Mouse (Mus musculus) hindbrain, embryonic 12.5 days (tissue): ENCODE data around the gene Ctcf. TPM values are rescaled to one million over a fixed set of nuclear protein-coding genes. Genes with fewer than 3 reads are reported as not detected.

Experiments
- ATAC-seq: fragments of 200-750 bp; cut with Nextera tagmentation; 2 replicates; pipeline ENCODE4 v1.8.0; 2017; ENCODE audit warnings: moderate TSS enrichment; ENCODE audit not compliant: low FRiP score
- H3K27ac ChIP-seq: fragments of 300-500 bp; sonication (generic); 2 replicates; pipeline ENCODE4 v1.5.1; 2016; ENCODE audit warnings: mild to moderate bottlenecking
- H3K27me3 ChIP-seq: fragments of 300-500 bp; sonication (generic); 2 replicates; pipeline ENCODE4 v1.6.1; 2016; ENCODE audit warnings: mild to moderate bottlenecking
- H3K36me3 ChIP-seq: fragments of 300-500 bp; sonication (generic); 2 replicates; pipeline ENCODE4 v1.6.1; 2016; ENCODE audit warnings: mild to moderate bottlenecking
- H3K4me1 ChIP-seq: fragments of 300-500 bp; sonication (generic); 2 replicates; pipeline ENCODE4 v1.6.1; 2016
- H3K4me2 ChIP-seq: fragments of 300-500 bp; sonication (generic); replicated peaks from 2 replicates; pipeline ENCODE4 v1.6.1; 2016; ENCODE audit warnings: mild to moderate bottlenecking
- H3K4me3 ChIP-seq: fragments of 300-500 bp; sonication (generic); 2 replicates; pipeline ENCODE4 v1.5.1; 2016; ENCODE audit warnings: mild to moderate bottlenecking
- H3K9ac ChIP-seq: fragments of 300-500 bp; sonication (generic); 2 replicates; pipeline ENCODE4 v1.6.1; 2016; ENCODE audit warnings: mild to moderate bottlenecking, moderate library complexity
- H3K9me3 ChIP-seq: fragments of 300-500 bp; sonication (generic); replicated peaks from 2 replicates; pipeline ENCODE4 v1.6.1; 2016; ENCODE audit warnings: mild to moderate bottlenecking
- WGBS: fragments of 180-500 bp; shearing (Covaris S2); methylation state at CpG from one replicate; pipeline ENCODE4 v1.1.7; 2016; 5-methylcytosine and 5-hydroxymethylcytosine counted together
- polyA plus RNA-seq: library from polyadenylated mRNA; unstranded; fragments of >200 nt; fragmentation: Nextera tagmentation; extraction: Ambion mirVana; gene quantifications from 2 replicates; pipeline ENCODE4 v1.2.1, GENCODE M21; 2016

The Ctcf gene
- polyA plus RNA-seq, 1 experiment from 2014 or later: 139 TPM

DNA sequence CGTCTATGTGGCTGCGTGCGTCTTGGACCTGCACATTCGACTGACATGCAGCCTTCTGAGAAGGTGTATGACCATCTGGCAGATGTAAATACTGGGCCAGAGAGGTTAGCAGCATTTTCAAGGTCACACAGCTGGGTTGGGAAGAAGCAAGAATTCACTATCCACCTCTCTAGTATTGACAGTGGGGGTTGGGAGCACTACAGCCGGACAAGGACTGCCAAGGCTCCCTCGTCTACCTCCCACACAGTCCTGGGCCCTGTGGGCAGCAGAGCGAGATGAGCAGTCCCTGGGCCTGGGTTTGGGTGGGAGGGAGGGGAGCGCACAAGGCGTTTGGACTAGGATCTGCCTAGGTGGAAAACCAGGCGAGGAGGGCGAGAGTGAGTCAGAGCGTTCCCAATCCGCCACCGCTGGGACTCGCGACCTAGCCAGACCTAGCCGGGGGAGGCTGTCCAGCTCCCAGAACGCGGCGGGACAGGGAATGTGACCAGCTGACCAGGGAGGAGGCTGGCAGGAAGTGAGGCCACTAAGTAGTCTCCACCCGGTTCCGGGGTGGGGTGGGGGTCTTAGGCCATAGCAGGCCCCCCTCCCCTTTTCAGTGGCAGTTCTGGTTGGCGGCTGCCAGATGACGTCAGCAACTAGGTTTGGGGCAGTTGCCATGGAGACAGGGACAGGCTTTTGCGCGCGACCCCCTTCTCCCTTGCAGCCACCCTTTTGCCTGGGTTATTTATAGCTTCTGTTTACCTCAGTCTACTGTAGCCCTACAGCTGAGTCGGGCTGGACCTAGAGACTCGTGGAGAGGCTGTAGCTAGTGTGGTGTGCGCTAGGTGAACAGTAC, 30.0 kb upstream of the Ctcf start:
- ATAC-seq: peak; percentile 81
- Histone ChIP-seq H3K4me2 (peak overlapping the region; percentile 89), H3K9me3 (no peaks in the 10 kb centered on the region), H3K4me3 (peak overlapping the region; percentile 86), H3K27me3 (peaks cover 11% of the 10 kb centered on the region; the same call in 1 of the 2 replicates), H3K36me3 (no peaks in the 10 kb centered on the region), H3K27ac (peak overlapping the region; percentile 91), H3K4me1 (peaks cover 26% of the 10 kb centered on the region), H3K9ac (peak overlapping the region; percentile 94)
- 2% methylated on average over 28 of the region's 30 CpGs for WGBS

GRCm38 (mm10) chr8:105607062-105607461, 29.3 kb upstream of the Ctcf start:
- 6% methylated on average over 10 of the region's 10 CpGs for WGBS
- H3K9me3 ChIP-seq: no peaks in the 10 kb centered on the region
- ATAC-seq: no peak

DNA sequence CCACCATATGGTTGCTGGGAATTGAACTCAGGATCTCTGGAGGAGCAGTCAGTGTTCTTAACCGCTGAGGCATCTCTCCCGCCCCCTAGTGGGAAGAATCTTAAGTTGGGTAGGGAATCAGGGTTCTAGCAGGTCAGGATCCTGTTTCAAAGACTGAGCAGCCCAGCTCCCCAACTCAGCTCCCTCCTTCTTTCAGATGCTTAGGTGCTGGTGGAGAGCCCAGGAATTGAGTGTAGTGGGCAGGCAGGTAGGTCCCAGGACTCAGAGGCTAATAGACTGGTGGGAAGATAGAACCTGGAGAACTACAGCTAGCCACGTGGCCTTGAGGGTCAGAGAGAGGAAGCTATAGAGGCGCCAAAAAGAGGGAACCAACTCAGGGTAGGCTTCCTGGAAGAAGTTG, 28.7 kb upstream of the Ctcf start:
- Histone ChIP-seq H3K9me3 (no peaks in the 10 kb centered on the region), H3K4me2 (no peak overlapping the region), H3K9ac (no peak overlapping the region), H3K4me1 (peaks cover 26% of the 10 kb centered on the region), H3K4me3 (no peak overlapping the region), H3K27me3 (peaks cover 24% of the 10 kb centered on the region), H3K27ac (no peak overlapping the region), H3K36me3 (no peaks in the 10 kb centered on the region)
- no peak for ATAC-seq
- WGBS: 26% methylated on average over 4 of the region's 4 CpGs

More at GRCm38 (mm10) chr8:105607062-105607461, 29.3 kb upstream of the Ctcf start:
- peak overlapping the region; percentile 91; the same call in 1 of the 2 replicates for H3K27ac ChIP-seq
- peak overlapping the region; percentile 94 for H3K9ac ChIP-seq
- peaks cover 17% of the 10 kb centered on the region for H3K27me3 ChIP-seq
- peak overlapping the region; percentile 86 for H3K4me3 ChIP-seq
- H3K36me3 ChIP-seq: no peaks in the 10 kb centered on the region
- H3K4me1 ChIP-seq: peaks cover 26% of the 10 kb centered on the region
- peak overlapping the region; percentile 89 for H3K4me2 ChIP-seq

GRCm38 (mm10) chr8:105609355-105609754, 27.0 kb upstream of the Ctcf start:
- Histone ChIP-seq H3K27me3 (peaks cover 29% of the 10 kb centered on the region), H3K4me1 (peaks cover 38% of the 10 kb centered on the region), H3K9ac (no peak overlapping the region), H3K27ac (no peak overlapping the region), H3K4me3 (no peak overlapping the region), H3K9me3 (no peaks in the 10 kb centered on the region), H3K36me3 (no peaks in the 10 kb centered on the region), H3K4me2 (no peak overlapping the region)
- 73% methylated on average over 2 of the region's 2 CpGs for WGBS
- no peak for ATAC-seq

- Histone ChIP-seq H3K4me3 (no peak overlapping the region), H3K4me1 (peaks cover 38% of the 10 kb centered on the region), H3K9ac (no peak overlapping the region), H3K36me3 (peaks cover under 1% of the 10 kb centered on the region; the same call in 1 of the 2 replicates), H3K9me3 (no peaks in the 10 kb centered on the region), H3K27ac (no peak overlapping the region), H3K4me2 (no peak overlapping the region), H3K27me3 (peaks cover 33% of the 10 kb centered on the region)
- 66% methylated on average over 4 of the region's 4 CpGs for WGBS
- ATAC-seq: no peak
These were observed 26.6 kb upstream of the Ctcf start for GRCm38 (mm10) chr8:105609771-105610170.

DNA sequence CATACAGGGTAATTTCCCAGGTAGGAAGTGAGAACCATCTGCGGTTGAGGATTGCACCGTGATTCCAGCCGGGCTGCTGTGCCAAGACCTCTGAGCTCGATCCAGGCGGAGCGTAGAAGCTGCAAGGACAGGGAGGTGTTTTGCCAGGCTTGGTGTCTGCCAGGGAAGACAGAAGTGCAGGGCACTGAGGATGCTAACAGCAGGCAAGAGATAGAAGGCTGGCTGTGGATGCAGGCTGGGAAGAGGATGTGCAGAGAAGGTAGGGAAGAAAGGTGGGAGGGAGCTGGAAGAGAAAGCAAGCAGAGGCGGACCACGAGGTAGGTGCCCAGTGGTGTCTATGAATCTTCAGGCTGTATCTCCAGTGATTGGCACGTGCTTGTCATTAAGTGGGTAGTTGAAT, 24.5 kb upstream of the Ctcf start:
- H3K4me1 ChIP-seq: peaks cover 27% of the 10 kb centered on the region
- H3K36me3 ChIP-seq: peaks cover 22% of the 10 kb centered on the region
- WGBS: 84% methylated on average over 9 of the region's 9 CpGs
- ATAC-seq: no peak
- no peak overlapping the region for H3K9ac ChIP-seq
- H3K4me3 ChIP-seq: no peak overlapping the region
- no peak overlapping the region for H3K27ac ChIP-seq
- H3K9me3 ChIP-seq: no peaks in the 10 kb centered on the region
- no peak overlapping the region for H3K4me2 ChIP-seq
- peaks cover 44% of the 10 kb centered on the region for H3K27me3 ChIP-seq

- 4% methylated on average over 20 of the region's 20 CpGs for WGBS
- no peak overlapping the region for H3K9ac ChIP-seq
- peak overlapping the region; percentile 16; the same call in 1 of the 2 replicates for H3K4me3 ChIP-seq
- peaks cover 17% of the 10 kb centered on the region for H3K4me1 ChIP-seq
- H3K36me3 ChIP-seq: peaks cover 34% of the 10 kb centered on the region
- no peak overlapping the region for H3K27ac ChIP-seq
- H3K4me2 ChIP-seq: peak overlapping the region; percentile 34
- peaks cover 44% of the 10 kb centered on the region for H3K27me3 ChIP-seq
- ATAC-seq: no peak
- H3K9me3 ChIP-seq: no peaks in the 10 kb centered on the region
These were observed 23.3 kb upstream of the Ctcf start for GRCm38 (mm10) chr8:105613037-105613436.

- H3K9ac ChIP-seq: peak overlapping the region; percentile 68
- peaks cover 17% of the 10 kb centered on the region for H3K4me1 ChIP-seq
- H3K27me3 ChIP-seq: peaks cover 44% of the 10 kb centered on the region
- no peaks in the 10 kb centered on the region for H3K9me3 ChIP-seq
- no peak overlapping the region for H3K27ac ChIP-seq
- peak overlapping the region; percentile 44 for H3K4me3 ChIP-seq
- 2% methylated on average over 50 of the region's 50 CpGs for WGBS
- peak; percentile 61 for ATAC-seq
- peaks cover 43% of the 10 kb centered on the region for H3K36me3 ChIP-seq
- H3K4me2 ChIP-seq: peak overlapping the region; percentile 94
These were observed 22.4 kb upstream of the Ctcf start for GRCm38 (mm10) chr8:105613830-105614511.

GRCm38 (mm10) chr8:105615942-105616341, 20.4 kb upstream of the Ctcf start:
- H3K9ac ChIP-seq: no peak overlapping the region
- no peaks in the 10 kb centered on the region for H3K9me3 ChIP-seq
- peaks cover 63% of the 10 kb centered on the region for H3K36me3 ChIP-seq
- peaks cover 17% of the 10 kb centered on the region for H3K4me1 ChIP-seq
- no peak overlapping the region for H3K4me3 ChIP-seq
- H3K27me3 ChIP-seq: peaks cover 44% of the 10 kb centered on the region
- WGBS: 92% methylated on average over 9 of the region's 9 CpGs
- no peak overlapping the region for H3K27ac ChIP-seq
- ATAC-seq: no peak
- H3K4me2 ChIP-seq: no peak overlapping the region

GRCm38 (mm10) chr8:105617451-105618278, 18.7 kb upstream of the Ctcf start:
- no peak overlapping the region for H3K9ac ChIP-seq
- no peaks in the 10 kb centered on the region for H3K9me3 ChIP-seq
- H3K27me3 ChIP-seq: peaks cover 28% of the 10 kb centered on the region
- no peak for ATAC-seq
- WGBS: 91% methylated on average over 21 of the region's 21 CpGs
- H3K36me3 ChIP-seq: peaks cover 71% of the 10 kb centered on the region
- H3K4me3 ChIP-seq: no peak overlapping the region
- peaks cover 30% of the 10 kb centered on the region for H3K4me1 ChIP-seq
- H3K27ac ChIP-seq: no peak overlapping the region
- H3K4me2 ChIP-seq: no peak overlapping the region

DNA sequence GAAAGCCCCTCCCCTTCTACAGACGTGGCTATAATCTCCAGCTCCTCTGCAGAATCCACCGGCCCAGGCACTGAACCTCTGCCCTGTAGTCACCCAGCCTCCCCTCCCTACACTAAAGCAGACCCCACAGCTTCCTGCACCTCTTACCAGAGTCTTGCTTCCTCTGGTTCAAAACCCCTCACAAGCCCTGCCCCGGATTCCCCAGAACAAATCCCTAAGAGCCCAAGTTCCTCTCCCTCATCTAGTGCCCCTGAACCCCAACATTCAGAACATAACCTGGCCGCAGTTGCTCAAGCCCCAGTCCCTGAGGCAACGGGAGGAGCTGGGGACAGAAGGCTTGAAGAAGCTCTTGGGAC, 18.1 kb upstream of the Ctcf start:
- WGBS: 88% methylated on average over 5 of the region's 5 CpGs
- H3K9ac ChIP-seq: no peak overlapping the region

More for the DNA sequence above, 18.1 kb upstream of the Ctcf start:
- Histone ChIP-seq H3K27ac (no peak overlapping the region), H3K36me3 (peaks cover 71% of the 10 kb centered on the region), H3K27me3 (peaks cover 23% of the 10 kb centered on the region), H3K4me2 (no peak overlapping the region), H3K4me3 (no peak overlapping the region), H3K4me1 (peaks cover 31% of the 10 kb centered on the region), H3K9me3 (no peaks in the 10 kb centered on the region)
- no peak for ATAC-seq
